Mouse (Mus musculus) megakaryocyte, embryonic 14.5 days (primary cell): ENCODE results near the gene Il1r2.

ENCODE experiments used
- FLI1 ChIP-seq: IDR thresholded peaks from 2 replicates; pipeline ENCODE4 v1.6.1; 2012; ENCODE audit warnings: low read length, inconsistent platforms, mixed read lengths
- GATA1 ChIP-seq: IDR thresholded peaks from 3 replicates; pipeline ENCODE4 v1.6.1; 2012; ENCODE audit warnings: mixed read lengths, low read length, inconsistent platforms, borderline replicate concordance

DNA sequence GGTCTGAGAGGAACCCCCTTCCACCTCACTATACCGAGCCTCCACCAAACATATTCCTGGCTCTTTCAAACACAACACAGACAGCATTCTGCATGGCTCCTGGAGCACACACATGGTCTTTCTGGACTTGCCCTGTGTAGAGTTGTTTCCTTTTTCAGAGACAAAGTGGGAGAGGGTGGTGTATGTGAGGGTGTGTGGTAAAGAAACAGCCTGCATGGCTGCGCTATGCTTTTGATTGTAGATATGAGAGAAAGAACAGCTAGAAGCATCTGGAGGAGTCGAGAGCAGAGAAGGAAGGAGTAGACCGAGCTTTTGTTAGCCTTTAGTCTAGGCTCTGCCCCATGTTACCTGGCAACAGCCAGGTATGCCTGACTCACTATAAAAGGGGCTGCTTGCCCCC is 10.5 kb upstream of the Il1r2 start:
- no peak for TF ChIP-seq GATA1
- TF ChIP-seq FLI1: no peak
